Mouse (Mus musculus) liver, embryonic 14.5 days (tissue): ENCODE measurements around the gene Dnaja2. TPM values are rescaled to one million over a fixed set of nuclear protein-coding genes. Genes with fewer than 3 reads are reported as not detected.

ENCODE experiments used
- ATAC-seq: fragments of 200-750 bp; cut with Nextera tagmentation; 2 replicates; pipeline ENCODE4 v1.8.0; 2017; ENCODE audit warnings: moderate number of reproducible peaks, mild to moderate bottlenecking, moderate library complexity; ENCODE audit not compliant: insufficient read depth
- DNase-seq, 3 experiments: peaks; one replicate each; pipeline ENCODE4 v3.0.0-alpha.2; 2012 to 2013; ENCODE audit warnings: low read depth in 3 of 3, low spot score in 3 of 3
- H3K27ac ChIP-seq: fragments of 300-500 bp; sonication (generic); 2 replicates; pipeline ENCODE4 v1.5.1; 2014; ENCODE audit warnings: moderate library complexity, mild to moderate bottlenecking, control low read depth, inconsistent platforms
- H3K27me3 ChIP-seq: fragments of 300-500 bp; sonication (generic); 2 replicates; pipeline ENCODE4 v1.6.1; 2014; ENCODE audit warnings: mild to moderate bottlenecking, low read length, moderate library complexity; ENCODE audit not compliant: control insufficient read depth, insufficient read depth
- H3K36me3 ChIP-seq: fragments of 300-500 bp; sonication (generic); replicated peaks from 2 replicates; pipeline ENCODE4 v1.6.1; 2014; ENCODE audit warnings: low read depth; ENCODE audit not compliant: control insufficient read depth, insufficient read depth
- H3K4me1 ChIP-seq, 2 experiments: fragments of 200-500 bp in 1 of 2; fragments of 300-500 bp in 1 of 2; sonication (generic) in 1 of 2; replicated peaks; 2 replicates each; pipeline ENCODE4 v1.6.1; 2012 to 2014; ENCODE audit warnings: antibody characterized with exemption in 1 of 2, inconsistent platforms in 1 of 2, low read length in 1 of 2; ENCODE audit not compliant: control insufficient read depth in 2 of 2, insufficient read depth in 2 of 2
- H3K4me2 ChIP-seq: fragments of 300-500 bp; sonication (generic); 2 replicates; pipeline ENCODE4 v1.6.1; 2014; ENCODE audit warnings: low read depth, mild to moderate bottlenecking, control low read depth, moderate library complexity
- H3K4me3 ChIP-seq, 2 experiments: fragments of 200-500 bp in 1 of 2; fragments of 300-500 bp in 1 of 2; sonication (generic) in 1 of 2; 2 replicates each; pipeline ENCODE4 v1.5.1; 2012 to 2014; ENCODE audit warnings: low read depth in 2 of 2, low read length in 2 of 2, mild to moderate bottlenecking in 2 of 2, control low read depth in 1 of 2, inconsistent platforms in 1 of 2, moderate library complexity in 1 of 2; ENCODE audit not compliant: insufficient read depth in 1 of 2
- H3K9ac ChIP-seq: fragments of 300-500 bp; sonication (generic); replicated peaks from 2 replicates; pipeline ENCODE4 v1.6.1; 2014; ENCODE audit warnings: mild to moderate bottlenecking, control low read depth, moderate library complexity
- H3K9me3 ChIP-seq: fragments of 300-500 bp; sonication (generic); 2 replicates; pipeline ENCODE4 v1.6.1; 2016; ENCODE audit warnings: low read length, mixed read lengths; ENCODE audit not compliant: control insufficient read depth
- CTCF ChIP-seq: IDR thresholded peaks from 2 replicates; pipeline ENCODE4 v1.5.1; 2016; ENCODE audit warnings: antibody characterized with exemption, low read depth, control low read depth
- EP300 ChIP-seq: IDR thresholded peaks from 2 replicates; pipeline ENCODE4 v1.6.1; 2016; ENCODE audit warnings: antibody characterized with exemption, low read depth
- WGBS: fragments of 180-500 bp; shearing (Covaris S2); extraction: QIAGEN DNeasy Blood & Tissue Kit; methylation state at CpG from one replicate; pipeline ENCODE4 v1.1.7; 2014; ENCODE audit not compliant: insufficient replicate concordance; 5-methylcytosine and 5-hydroxymethylcytosine counted together
- polyA plus RNA-seq, 2 experiments: library from polyadenylated mRNA; depleted of rRNA in 1 of 2; stranded (reverse) in 1 of 2; unstranded in 1 of 2; fragments of >200 nt; fragmentation: Nextera tagmentation in 1 of 2; extraction: Ambion mirVana in 1 of 2; gene quantifications; 2 replicates each; pipeline versions ENCODE4 v1.2.1 to v1.2.3; 2012 to 2014

The Dnaja2 gene
- 12.6 and 26.9 TPM in 2 replicates for polyA plus RNA-seq (2012; rRNA removed)
- 73.3 and 76.2 TPM in 2 replicates for polyA plus RNA-seq (2014; fragmentation: Nextera tagmentation; extraction: Ambion mirVana)

GRCm38 (mm10) chr8:85555181-85556145 is at the start of gene Dnaja2:
Gene Dnaja2, minus strand, starts transcription at chr8:85555344.
- peak within 1 kb of the TSS; percentile 83 for H3K4me2 ChIP-seq
- H3K9me3 ChIP-seq: no peaks in the 10 kb centered on the region
- H3K36me3 ChIP-seq: peaks cover 20% of the 10 kb centered on the region
- peak within 1 kb of the TSS; percentile 89 for H3K9ac ChIP-seq
- ATAC-seq (peak; percentile 94), DNase-seq (peak; percentile 57 to 69 (median 60))
- no peaks in the 10 kb centered on the region for H3K27me3 ChIP-seq
- peak within 1 kb of the TSS; percentile 73 for H3K27ac ChIP-seq
- H3K4me1 ChIP-seq: peaks cover 2 to 11% of the 10 kb centered on the region in 2 experiments
- H3K4me3 ChIP-seq: peak within 1 kb of the TSS; percentile 95 to 99
- under 1% methylated on average over 75 of the region's 77 CpGs for WGBS
- TF ChIP-seq EP300 (no peak), CTCF (no peak)

- DNase-seq (peak in 2 of 3 experiments; percentile 16 to 18), ATAC-seq (peak; percentile 33; the same call in 1 of the 2 replicates)
- Histone ChIP-seq H3K27ac (no peak overlapping the region), H3K4me1 (no peaks in the 10 kb centered on the region; a peak in 1 of 4 replicates), H3K4me2 (no peak overlapping the region), H3K36me3 (no peaks in the 10 kb centered on the region), H3K9me3 (no peaks in the 10 kb centered on the region), H3K4me3 (no peak overlapping the region), H3K27me3 (no peaks in the 10 kb centered on the region), H3K9ac (no peak overlapping the region)
- TF ChIP-seq EP300 (no peak), CTCF (no peak)
- whole genome bisulfite sequencing: 45% methylated on average over 4 of the region's 4 CpGs
These were observed 49.1 kb upstream of the Dnaja2 start for GRCm38 (mm10) chr8:85604201-85604600.

GRCm38 (mm10) chr8:85603203-85603895 is 48.2 kb upstream of the Dnaja2 start:
- Histone ChIP-seq H3K4me3 (no peak overlapping the region), H3K9ac (no peak overlapping the region), H3K9me3 (no peaks in the 10 kb centered on the region), H3K36me3 (no peaks in the 10 kb centered on the region), H3K27ac (no peak overlapping the region), H3K4me2 (no peak overlapping the region), H3K27me3 (no peaks in the 10 kb centered on the region), H3K4me1 (no peaks in the 10 kb centered on the region; a peak in 1 of 4 replicates)
- no peak for DNase-seq
- TF ChIP-seq CTCF (peak; percentile 59), EP300 (no peak)
- no peak for ATAC-seq
- 30% methylated on average over 8 of the region's 8 CpGs for WGBS

GRCm38 (mm10) chr8:85602737-85603136 is 47.6 kb upstream of the Dnaja2 start:
- H3K9me3 ChIP-seq: no peaks in the 10 kb centered on the region
- 59% methylated on average over 4 of the region's 4 CpGs for WGBS

More at GRCm38 (mm10) chr8:85602737-85603136, 47.6 kb upstream of the Dnaja2 start:
- H3K27me3 ChIP-seq: no peaks in the 10 kb centered on the region
- ATAC-seq (no peak), DNase-seq (no peak)
- no peak overlapping the region for H3K4me3 ChIP-seq
- H3K9ac ChIP-seq: no peak overlapping the region
- no peaks in the 10 kb centered on the region; a peak in 1 of 4 replicates for H3K4me1 ChIP-seq
- no peak overlapping the region for H3K27ac ChIP-seq
- no peak for TF ChIP-seq CTCF
- no peak overlapping the region for H3K4me2 ChIP-seq
- H3K36me3 ChIP-seq: no peaks in the 10 kb centered on the region
